Comparison of ENCODE assay signal across 20 mouse cellular contexts in genomic region chr4:48549661-48550060, GRCm38 (mm10). TPM values are rescaled to one million over a fixed set of nuclear protein-coding genes. Genes with fewer than 3 reads are reported as not detected.
A peak's percentile ranks its signal among the peaks of the same experiment; 100 is the strongest.
DNase-seq lines count a peak whose midpoint lies in the region; ATAC-seq and TF ChIP-seq lines count a peak whose summit lies in the region.
"Had no signal": no experiment of that assay in that cellular context is flagged by ENCODE, and none has a peak within 500 bp of the region (broad histone marks: within the 10 kb centered on the region; RNA-seq: fewer than 3 reads in every experiment).

No protein-coding gene starts in this region.

- peak; percentile 81 for DNase-seq in lung, postnatal 0 days (ENCODE audit: low spot score)
- DNase-seq in lung, postnatal 25 days (ENCODE audit: low spot score), result no peak
- peak; percentile 46 for DNase-seq in NIH3T3 (ENCODE audit: low read depth)
- peak; percentile 36 for DNase-seq in fibroblast of lung, adult 2 months (ENCODE audit: low read depth)
- DNase-seq in embryo, embryonic 11 days, result no peak
- DNase-seq: adrenal gland, postnatal 36 days; cerebellum, adult 11 months; cerebellum, postnatal 10 days; gastrocnemius, postnatal 25 days; heart, postnatal 36 days; kidney, adult 8-10 months; kidney, postnatal 10 days; liver; thymus, adult 18-20 months; thymus, postnatal 36 days had no signal

- no peak overlapping the region for H3K4me3 ChIP-seq in lung, postnatal 0 days (ENCODE audit: low read depth, low read length)
- H3K4me3 ChIP-seq in forebrain, embryonic 13.5 days, result no peak overlapping the region
- H3K4me3 ChIP-seq: intestine, embryonic 15.5 days; limb, embryonic 10.5 days had no signal

- no peaks in the 10 kb centered on the region for H3K27me3 ChIP-seq in lung, postnatal 0 days (replicated peaks; ENCODE audit: insufficient read depth, low read length)
- H3K27me3 ChIP-seq in forebrain, embryonic 13.5 days, result no peaks in the 10 kb centered on the region
- H3K27me3 ChIP-seq: intestine, embryonic 15.5 days had no signal

- peak; percentile 20; the same call in 1 of the 2 replicates for TF ChIP-seq CTCF in lung, postnatal 0 days (IDR thresholded peaks at IDR 0.05)

- H3K4me1 ChIP-seq in lung, postnatal 0 days (ENCODE audit: insufficient read depth, low read depth, low read length), result no peaks in the 10 kb centered on the region
- peaks cover 51% of the 10 kb centered on the region for H3K4me1 ChIP-seq in forebrain, embryonic 13.5 days

- 25% methylated on average over 5 of the region's 5 CpGs for WGBS in lung, postnatal 0 days
- WGBS in forebrain, embryonic 13.5 days, result 74% methylated on average over 5 of the region's 5 CpGs

- TF ChIP-seq EP300 in lung, postnatal 0 days (IDR thresholded peaks at IDR 0.05), result no peak

- H3K27ac ChIP-seq in lung, postnatal 0 days (ENCODE audit: low read length), result no peak overlapping the region
- H3K27ac ChIP-seq in forebrain, embryonic 13.5 days, result no peak overlapping the region
- H3K27ac ChIP-seq: intestine, embryonic 15.5 days; limb, embryonic 10.5 days had no signal

- no peaks in the 10 kb centered on the region for H3K36me3 ChIP-seq in lung, postnatal 0 days (ENCODE audit: insufficient read depth, low read length)
- peaks cover 31% of the 10 kb centered on the region for H3K36me3 ChIP-seq in forebrain, embryonic 13.5 days (ENCODE audit: poor library complexity, severe bottlenecking)

- no peak overlapping the region for H3K9ac ChIP-seq in lung, postnatal 0 days (replicated peaks; ENCODE audit: low read depth)
- no peak overlapping the region for H3K9ac ChIP-seq in forebrain, embryonic 13.5 days
- H3K9ac ChIP-seq: intestine, embryonic 15.5 days had no signal

- ATAC-seq in lung, postnatal 0 days, result peak; percentile 63
- peak; percentile 38 for ATAC-seq in megakaryocyte progenitor cell, adult 5-6 weeks (replicated peaks; ENCODE audit: poor library complexity)
- no peak for ATAC-seq in forebrain, embryonic 13.5 days
- ATAC-seq: hindbrain, embryonic 16.5 days; intestine, embryonic 15.5 days had no signal

- no peaks in the 10 kb centered on the region for H3K9me3 ChIP-seq in lung, postnatal 0 days (ENCODE audit: low read length)
- no peaks in the 10 kb centered on the region for H3K9me3 ChIP-seq in forebrain, embryonic 13.5 days (replicated peaks)
- H3K9me3 ChIP-seq: intestine, embryonic 15.5 days; limb, embryonic 10.5 days had no signal

- no peak overlapping the region for H3K4me2 ChIP-seq in lung, postnatal 0 days (replicated peaks; ENCODE audit: low read depth, low read length)
- no peak overlapping the region for H3K4me2 ChIP-seq in forebrain, embryonic 13.5 days
- H3K4me2 ChIP-seq: intestine, embryonic 15.5 days had no signal

RNA-seq across cellular contexts. Expression of gene Msantd3, which starts 9.9 kb away (rescaled TPM):
- polyA plus RNA-seq in lung, postnatal 0 days (2015; fragmentation: Nextera tagmentation; extraction: Ambion mirVana), result 12.2 and 13.1 TPM in 2 replicates
- 55.1 and 62.9 TPM in 2 replicates for total RNA-seq in megakaryocyte progenitor cell, adult 5-6 weeks (2015)
- 59.6 and 68.9 TPM in 2 replicates for total RNA-seq in megakaryocyte progenitor cell, adult 5-6 weeks (2017)
- 50.2 and 52.2 TPM in 2 replicates for polyA plus RNA-seq in forebrain, embryonic 13.5 days (2015; fragmentation: Nextera tagmentation; extraction: Ambion mirVana)

RNA-seq across cellular contexts. Expression of gene Tmeff1, which starts 35.3 kb away (rescaled TPM):
- 29.4 and 36.5 TPM in 2 replicates for polyA plus RNA-seq in lung, postnatal 0 days (2015; fragmentation: Nextera tagmentation; extraction: Ambion mirVana)
- 0.20 TPM in 1 of 2 replicates, not detected in the other for total RNA-seq in megakaryocyte progenitor cell, adult 5-6 weeks (2015)
- total RNA-seq in megakaryocyte progenitor cell, adult 5-6 weeks (2017), result 0.12 and 0.91 TPM in 2 replicates
- polyA plus RNA-seq in forebrain, embryonic 13.5 days (2015; fragmentation: Nextera tagmentation; extraction: Ambion mirVana), result 76.9 and 117 TPM in 2 replicates

Comparison
In these comparisons a context has a peak if more than half of its experiments do, and no peak if none do; other contexts are left out.
1. DNase-seq: peak in lung, postnatal 0 days (single experiment), NIH3T3 (single experiment) and fibroblast of lung, adult 2 months (single experiment); none in lung, postnatal 25 days (single experiment) and embryo, embryonic 11 days (single experiment).